Mouse (Mus musculus) midbrain, embryonic 16.5 days (tissue): Measurements from ENCODE around the gene Tsx. TPM values are rescaled to one million over a fixed set of nuclear protein-coding genes. Genes with fewer than 3 reads are reported as not detected.
"Not testable (repeated sequence)": the region's sequence is repeated elsewhere in the genome, so short reads cannot be mapped to it uniquely, and the experiment has no call there.

Source experiments
- ATAC-seq: fragments of 200-750 bp; cut with Nextera tagmentation; 2 replicates; pipeline ENCODE4 v1.8.0; 2017; ENCODE audit warnings: moderate TSS enrichment
- H3K27ac ChIP-seq: fragments of 300-500 bp; sonication (generic); 2 replicates; pipeline ENCODE4 v1.5.1; 2014; ENCODE audit warnings: mild to moderate bottlenecking, low read length, mixed read lengths
- H3K27me3 ChIP-seq: fragments of 300-500 bp; sonication (generic); 2 replicates; pipeline ENCODE4 v1.6.1; 2014; ENCODE audit warnings: low read depth, low read length, mixed read lengths; ENCODE audit not compliant: control insufficient read depth, insufficient read depth
- H3K36me3 ChIP-seq: fragments of 300-500 bp; sonication (generic); 2 replicates; pipeline ENCODE4 v1.6.1; 2014; ENCODE audit warnings: mild to moderate bottlenecking, low read length, moderate library complexity, mixed read lengths; ENCODE audit not compliant: control insufficient read depth, insufficient read depth
- H3K4me1 ChIP-seq: fragments of 300-500 bp; sonication (generic); 2 replicates; pipeline ENCODE4 v1.6.1; 2014; ENCODE audit warnings: mild to moderate bottlenecking, low read length, mixed read lengths; ENCODE audit not compliant: control insufficient read depth, insufficient read depth
- H3K4me2 ChIP-seq: fragments of 300-500 bp; sonication (generic); 2 replicates; pipeline ENCODE4 v1.6.1; 2014; ENCODE audit warnings: mild to moderate bottlenecking, low read length, mixed read lengths
- H3K4me3 ChIP-seq: fragments of 300-500 bp; sonication (generic); 2 replicates; pipeline ENCODE4 v1.5.1; 2014; ENCODE audit warnings: low read depth, mild to moderate bottlenecking, low read length, moderate library complexity, mixed read lengths
- H3K9ac ChIP-seq: fragments of 300-500 bp; sonication (generic); 2 replicates; pipeline ENCODE4 v1.6.1; 2014; ENCODE audit warnings: low read depth, low read length, mixed read lengths
- H3K9me3 ChIP-seq: fragments of 300-500 bp; sonication (generic); replicated peaks from 2 replicates; pipeline ENCODE4 v1.6.1; 2014; ENCODE audit warnings: mild to moderate bottlenecking, low read length, mixed read lengths; ENCODE audit not compliant: control insufficient read depth, poor library complexity, severe bottlenecking
- WGBS: fragments of 180-500 bp; shearing (Covaris S2); extraction: QIAGEN DNeasy Blood & Tissue Kit; methylation state at CpG from one replicate; pipeline ENCODE4 v1.1.7; 2014; 5-methylcytosine and 5-hydroxymethylcytosine counted together
- polyA plus RNA-seq: library from polyadenylated mRNA; unstranded; fragments of >200 nt; fragmentation: Nextera tagmentation; extraction: Ambion mirVana; gene quantifications from 2 replicates; pipeline ENCODE4 v1.2.1, GENCODE M21; 2015

The Tsx gene
- polyA plus RNA-seq, 1 experiment from 2014 or later = not detected

- H3K4me2 ChIP-seq, H3K4me1 ChIP-seq, ATAC-seq, H3K36me3 ChIP-seq, H3K9me3 ChIP-seq, H3K9ac ChIP-seq, H3K27ac ChIP-seq, H3K4me3 ChIP-seq: not testable (repeated sequence)
- H3K27me3 ChIP-seq = peaks cover 22% of the 10 kb centered on the region
- 80% methylated on average over 16 of the region's 27 CpGs for WGBS
Measured at GRCm38 (mm10) chrX:103448943-103449722, 34.9 kb downstream of the Tsx start.

DNA sequence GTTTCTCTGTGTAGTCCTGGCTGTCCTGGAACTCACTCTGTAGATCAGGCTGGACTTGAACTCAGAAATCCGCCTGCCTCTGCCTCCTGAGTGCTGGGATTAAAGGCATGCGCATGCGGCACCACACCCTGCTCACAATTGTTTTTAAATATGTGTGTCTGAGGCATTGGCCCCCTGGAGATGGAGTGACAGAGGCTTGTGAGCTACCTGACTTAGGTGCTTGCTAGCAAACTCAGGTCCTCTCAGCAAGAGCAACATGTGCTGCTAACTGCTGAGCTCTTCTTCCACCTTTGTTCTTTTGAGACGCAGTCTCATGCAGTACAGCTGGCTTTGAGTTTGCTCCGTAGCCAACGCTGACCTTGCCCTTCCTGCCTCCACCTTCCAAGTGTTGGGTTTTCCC, 38.5 kb downstream of the Tsx start:
- H3K27ac ChIP-seq = no peak overlapping the region
- no peak for ATAC-seq
- H3K4me3 ChIP-seq = no peak overlapping the region
- H3K27me3 ChIP-seq = peaks cover 5% of the 10 kb centered on the region
- H3K36me3 ChIP-seq = no peaks in the 10 kb centered on the region
- 90% methylated on average over 6 of the region's 6 CpGs for WGBS
- no peaks in the 10 kb centered on the region for H3K9me3 ChIP-seq
- no peak overlapping the region for H3K4me2 ChIP-seq
- peaks cover 2% of the 10 kb centered on the region; the same call in 1 of the 2 replicates for H3K4me1 ChIP-seq
- no peak overlapping the region for H3K9ac ChIP-seq

DNA sequence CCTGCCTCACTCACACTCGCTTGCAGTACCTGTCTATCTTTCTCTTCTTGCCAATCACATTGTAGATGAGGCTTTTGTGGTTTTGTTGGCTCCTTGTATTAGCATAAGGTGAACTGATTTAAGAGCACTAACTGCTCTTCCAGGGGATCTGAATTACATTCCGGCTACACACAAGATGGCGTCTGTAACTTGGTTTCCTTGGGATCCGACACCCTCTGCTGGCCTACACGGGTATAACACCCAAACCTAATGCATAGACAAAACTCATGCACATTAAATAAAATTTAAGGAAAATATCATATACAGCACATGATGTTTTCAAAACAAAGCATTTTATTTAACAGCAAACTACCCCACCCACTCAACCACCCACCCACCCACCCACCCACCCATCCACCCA, 45.8 kb downstream of the Tsx start:
- H3K4me3 ChIP-seq = no peak overlapping the region
- no peaks in the 10 kb centered on the region for H3K4me1 ChIP-seq
- no peak overlapping the region for H3K4me2 ChIP-seq
- ATAC-seq = no peak
- no peaks in the 10 kb centered on the region for H3K36me3 ChIP-seq
- 71% methylated on average over 5 of the region's 5 CpGs for WGBS
- no peaks in the 10 kb centered on the region for H3K27me3 ChIP-seq
- H3K9ac ChIP-seq = no peak overlapping the region
- no peaks in the 10 kb centered on the region for H3K9me3 ChIP-seq
- H3K27ac ChIP-seq = no peak overlapping the region

GRCm38 (mm10) chrX:103468998-103469397, 54.7 kb downstream of the Tsx start:
- 62% methylated on average over 2 of the region's 2 CpGs for WGBS
- Histone ChIP-seq H3K4me3 (no peak overlapping the region), H3K27me3 (no peaks in the 10 kb centered on the region), H3K4me2 (no peak overlapping the region), H3K9ac (no peak overlapping the region), H3K4me1 (no peaks in the 10 kb centered on the region), H3K27ac (no peak overlapping the region), H3K9me3 (no peaks in the 10 kb centered on the region), H3K36me3 (no peaks in the 10 kb centered on the region)
- no peak for ATAC-seq

DNA sequence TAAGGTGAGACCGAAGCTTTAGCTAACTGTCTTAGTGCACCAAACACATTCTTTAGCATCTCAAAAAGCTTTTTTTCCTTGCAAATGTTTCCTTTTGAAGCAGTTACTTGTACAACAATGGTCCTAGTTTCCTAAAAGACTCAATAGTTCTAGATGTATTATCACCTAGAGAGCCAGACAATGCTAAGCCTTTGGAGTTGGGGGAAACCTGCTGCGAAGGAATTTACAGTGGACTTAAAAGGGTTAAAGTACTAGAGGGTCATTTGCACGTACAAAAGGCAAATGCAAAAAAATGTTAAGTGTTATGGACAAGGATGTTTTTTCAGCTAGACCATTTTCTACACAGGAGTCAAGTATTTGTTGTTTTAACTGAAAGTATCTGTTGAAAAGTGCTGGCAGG, 58.1 kb downstream of the Tsx start:
- H3K9me3 ChIP-seq = no peaks in the 10 kb centered on the region
- WGBS = 79% methylated on average over 3 of the region's 3 CpGs
- no peak overlapping the region for H3K4me3 ChIP-seq
- no peaks in the 10 kb centered on the region for H3K4me1 ChIP-seq
- H3K27ac ChIP-seq = no peak overlapping the region
- ATAC-seq = no peak
- no peak overlapping the region for H3K4me2 ChIP-seq
- H3K27me3 ChIP-seq = no peaks in the 10 kb centered on the region
- no peaks in the 10 kb centered on the region for H3K36me3 ChIP-seq
- no peak overlapping the region for H3K9ac ChIP-seq

Other genes with a start within 250 kb of the Tsx start
- 100 and 107 TPM in 2 replicates for gene Nap1l2, start 227.8 kb upstream of the Tsx start, polyA plus RNA-seq
- not detected in 2 replicates for gene Cdx4, start 93.1 kb upstream of the Tsx start, polyA plus RNA-seq
- gene Chic1, start 58.0 kb upstream of the Tsx start, polyA plus RNA-seq = 8.1 and 8.3 TPM in 2 replicates
- not detected in 2 replicates for gene Gm26992, start 7.5 kb downstream of the Tsx start, polyA plus RNA-seq
- gene Zcchc13, start 216.1 kb downstream of the Tsx start, polyA plus RNA-seq = not detected in 2 replicates